Mouse (Mus musculus): ENCODE results near the gene Madd. TPM values are rescaled to one million over a fixed set of nuclear protein-coding genes. Genes with fewer than 3 reads are reported as not detected.
"Not testable (repeated sequence)": the region's sequence is repeated elsewhere in the genome, so short reads cannot be mapped to it uniquely, and the experiment has no call there.

The Madd gene
- polyA plus RNA-seq, 1 experiment from 2014 or later: 10.9 TPM

DNA sequence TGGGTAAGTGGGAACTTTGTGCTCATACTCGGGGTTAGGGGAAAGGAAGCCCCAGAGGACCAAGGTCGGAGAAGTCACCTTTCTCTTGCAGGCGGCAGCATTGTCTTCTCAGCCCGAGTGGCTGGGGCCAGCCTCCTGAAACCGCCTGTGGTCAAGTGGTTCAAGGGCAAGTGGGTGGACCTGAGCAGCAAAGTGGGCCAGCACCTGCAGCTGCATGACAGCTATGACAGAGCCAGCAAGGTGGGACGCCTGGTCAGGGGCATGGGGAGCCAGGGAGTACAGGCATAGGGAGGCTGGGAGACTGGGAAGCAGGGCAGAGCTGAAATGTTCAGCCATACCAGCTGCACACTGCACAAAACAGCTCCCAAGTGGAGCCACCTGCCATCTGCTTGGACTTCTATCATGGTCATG is 63.4 kb downstream of the Madd start:
- no peak overlapping the region for H3K4me2 ChIP-seq
- H3K9ac ChIP-seq: no peak overlapping the region
- no peak overlapping the region for H3K27ac ChIP-seq
- no peak for ATAC-seq (ENCODE audit: borderline replicate concordance, extremely low read depth, low FRiP score, low TSS enrichment)
- H3K9me3 ChIP-seq: no peaks in the 10 kb centered on the region
- H3K27me3 ChIP-seq: no peaks in the 10 kb centered on the region; the same call in 1 of the 2 replicates
- WGBS: 63% methylated on average over 6 of the region's 6 CpGs
- H3K4me1 ChIP-seq: peaks cover 9% of the 10 kb centered on the region
- H3K36me3 ChIP-seq: no peaks in the 10 kb centered on the region
- H3K4me3 ChIP-seq: no peak overlapping the region

DNA sequence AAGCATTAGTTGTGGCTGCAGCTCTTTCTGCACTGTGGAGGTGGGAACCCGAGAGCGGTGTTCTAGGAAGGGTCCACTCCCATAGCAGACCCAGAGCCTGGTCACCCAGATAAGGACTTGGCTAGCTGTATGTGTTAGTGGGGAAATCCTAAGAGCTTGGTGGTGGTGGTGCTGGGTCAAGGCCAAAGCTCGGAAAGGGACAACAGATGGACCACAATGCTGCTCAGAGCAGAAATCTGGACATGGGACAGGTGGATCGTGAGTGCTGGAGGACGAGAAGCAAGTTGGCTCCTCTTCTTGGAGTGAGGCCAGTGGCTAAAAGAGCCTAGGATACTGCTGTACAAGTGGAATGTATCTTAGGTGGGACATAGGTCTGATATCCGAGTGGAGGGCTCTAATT is 64.1 kb downstream of the Madd start:
- ATAC-seq (ENCODE audit: borderline replicate concordance, extremely low read depth, low FRiP score, low TSS enrichment): no peak
- peaks cover 9% of the 10 kb centered on the region for H3K4me1 ChIP-seq
- WGBS: 75% methylated on average over 6 of the region's 6 CpGs
- H3K9me3 ChIP-seq: no peaks in the 10 kb centered on the region
- no peak overlapping the region for H3K4me2 ChIP-seq
- no peak overlapping the region for H3K9ac ChIP-seq
- no peak overlapping the region for H3K27ac ChIP-seq
- no peaks in the 10 kb centered on the region for H3K36me3 ChIP-seq
- no peaks in the 10 kb centered on the region; the same call in 1 of the 2 replicates for H3K27me3 ChIP-seq
- no peak overlapping the region for H3K4me3 ChIP-seq

DNA sequence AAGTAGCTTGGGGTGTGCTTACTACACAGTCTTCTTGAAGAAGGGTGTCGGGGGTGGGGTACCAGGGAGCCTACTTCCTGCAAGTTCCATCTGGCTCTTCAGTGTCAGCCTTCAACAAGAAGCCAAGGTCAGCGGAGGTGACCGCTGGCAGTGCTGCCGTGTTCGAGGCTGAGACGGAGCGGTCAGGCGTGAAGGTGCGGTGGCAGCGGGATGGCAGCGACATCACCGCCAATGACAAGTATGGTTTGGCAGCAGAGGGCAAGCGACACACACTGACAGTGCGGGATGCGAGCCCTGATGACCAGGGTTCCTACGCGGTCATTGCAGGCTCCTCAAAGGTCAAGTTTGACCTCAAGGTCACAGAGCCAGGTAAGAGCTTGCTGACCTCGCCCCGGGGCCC is 64.6 kb downstream of the Madd start:
- Histone ChIP-seq H3K9ac (no peak overlapping the region), H3K4me3 (no peak overlapping the region), H3K27me3 (no peaks in the 10 kb centered on the region; the same call in 1 of the 2 replicates), H3K36me3 (no peaks in the 10 kb centered on the region), H3K4me1 (peaks cover 9% of the 10 kb centered on the region), H3K4me2 (no peak overlapping the region), H3K27ac (no peak overlapping the region), H3K9me3 (no peaks in the 10 kb centered on the region)
- ATAC-seq (ENCODE audit: borderline replicate concordance, extremely low read depth, low FRiP score, low TSS enrichment): no peak
- 82% methylated on average over 19 of the region's 19 CpGs for WGBS

DNA sequence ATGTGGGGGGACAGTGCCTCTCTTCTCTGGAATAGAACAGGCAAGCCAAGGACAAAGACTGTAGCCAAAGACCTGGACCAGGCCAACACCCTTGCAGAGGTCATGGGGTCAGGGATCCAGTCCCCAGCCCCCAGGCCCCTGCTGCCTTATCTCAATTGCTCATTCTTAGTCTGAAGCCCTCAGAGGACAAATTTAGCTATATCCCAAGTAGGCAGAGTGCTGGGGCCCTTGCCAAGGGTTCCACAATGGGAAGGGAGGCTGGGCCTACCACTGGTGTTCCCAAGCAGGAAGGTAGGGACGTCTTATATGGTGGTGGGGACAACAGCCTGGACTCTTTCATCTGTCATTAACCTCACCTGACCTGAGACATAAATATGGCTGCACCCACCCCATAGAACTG is 65.0 kb downstream of the Madd start:
- Histone ChIP-seq H3K4me3 (no peak overlapping the region), H3K27me3 (no peaks in the 10 kb centered on the region; the same call in 1 of the 2 replicates), H3K27ac (no peak overlapping the region), H3K4me1 (peaks cover 9% of the 10 kb centered on the region), H3K36me3 (no peaks in the 10 kb centered on the region), H3K4me2 (no peak overlapping the region), H3K9ac (no peak overlapping the region), H3K9me3 (no peaks in the 10 kb centered on the region)
- WGBS: 52% methylated on average over 1 of the region's 1 CpGs
- ATAC-seq (ENCODE audit: borderline replicate concordance, extremely low read depth, low FRiP score, low TSS enrichment): no peak

DNA sequence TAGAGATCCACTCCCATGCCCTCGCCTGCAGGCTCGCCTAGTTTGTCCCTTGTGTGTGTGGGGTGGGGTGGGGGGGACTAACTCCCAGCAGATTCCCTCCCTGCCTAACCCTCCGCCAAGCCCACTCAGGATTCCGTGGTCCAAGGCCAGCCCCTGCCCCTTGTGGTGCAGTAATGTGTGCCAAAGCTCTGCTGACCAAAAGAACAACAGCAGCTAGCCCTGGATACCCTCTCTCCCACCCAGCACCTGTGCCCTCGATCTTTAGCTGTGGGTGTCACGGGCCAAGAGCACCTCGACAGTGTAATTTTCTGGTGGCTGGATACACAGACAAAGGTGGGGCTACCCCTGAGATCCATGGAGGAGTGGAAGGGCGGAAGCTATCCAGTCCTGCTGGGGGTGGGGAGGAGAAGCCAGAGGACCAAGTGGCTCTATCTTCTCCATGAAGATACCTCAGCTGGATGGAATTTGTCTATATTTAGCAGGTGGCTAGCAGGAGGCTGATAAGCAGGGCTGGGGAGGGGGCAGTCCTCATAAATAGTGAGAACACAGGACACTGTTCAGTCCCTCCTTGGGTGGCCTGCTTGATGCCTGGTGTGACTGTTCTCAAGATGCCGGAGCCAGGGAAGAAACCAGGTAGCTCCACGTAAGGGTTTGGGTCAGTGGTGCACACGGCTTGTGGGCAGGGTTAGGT is 65.9 kb downstream of the Madd start, which contains the start of gene Mybpc3:
Mybpc3 (plus strand) TSS at position 560 of the 691 bp plus-strand sequence.
- Histone ChIP-seq H3K9ac (no peak within 1 kb of the TSS), H3K36me3 (no peaks in the 10 kb centered on the region), H3K9me3 (no peaks in the 10 kb centered on the region), H3K27ac (no peak within 1 kb of the TSS), H3K4me1 (peaks cover 10% of the 10 kb centered on the region), H3K4me3 (no peak within 1 kb of the TSS), H3K27me3 (no peaks in the 10 kb centered on the region; the same call in 1 of the 2 replicates), H3K4me2 (no peak within 1 kb of the TSS)
- WGBS: 67% methylated on average over 11 of the region's 11 CpGs
- no peak for ATAC-seq (ENCODE audit: borderline replicate concordance, extremely low read depth, low FRiP score, low TSS enrichment)

DNA sequence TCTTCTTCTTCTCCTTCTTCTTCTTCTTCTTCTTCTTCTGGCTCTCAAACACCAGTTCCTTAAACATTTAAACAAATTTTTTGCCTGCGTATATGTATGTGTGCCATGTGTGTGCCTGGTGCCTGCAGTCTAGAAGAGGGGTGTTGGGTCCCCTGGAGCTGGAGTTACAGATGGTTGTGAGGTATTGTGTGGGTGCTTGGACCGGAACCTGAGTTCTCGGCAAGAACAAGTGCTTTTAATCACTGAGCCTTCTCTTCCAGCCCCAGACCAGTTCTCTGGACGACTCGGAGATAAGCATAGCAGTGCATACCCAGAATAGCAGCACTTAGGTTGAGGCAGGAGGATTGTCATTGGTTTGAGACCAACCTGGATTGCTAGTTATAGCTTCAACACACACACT is 66.8 kb downstream of the Madd start:
- no peak overlapping the region for H3K4me3 ChIP-seq
- no peak overlapping the region for H3K9ac ChIP-seq
- H3K27ac ChIP-seq: no peak overlapping the region
- H3K9me3 ChIP-seq: no peaks in the 10 kb centered on the region
- H3K27me3 ChIP-seq: no peaks in the 10 kb centered on the region; the same call in 1 of the 2 replicates
- WGBS: 67% methylated on average over 5 of the region's 5 CpGs
- H3K4me1 ChIP-seq: peaks cover 13% of the 10 kb centered on the region
- H3K4me2 ChIP-seq: no peak overlapping the region
- no peak for ATAC-seq (ENCODE audit: borderline replicate concordance, extremely low read depth, low FRiP score, low TSS enrichment)
- no peaks in the 10 kb centered on the region for H3K36me3 ChIP-seq

DNA sequence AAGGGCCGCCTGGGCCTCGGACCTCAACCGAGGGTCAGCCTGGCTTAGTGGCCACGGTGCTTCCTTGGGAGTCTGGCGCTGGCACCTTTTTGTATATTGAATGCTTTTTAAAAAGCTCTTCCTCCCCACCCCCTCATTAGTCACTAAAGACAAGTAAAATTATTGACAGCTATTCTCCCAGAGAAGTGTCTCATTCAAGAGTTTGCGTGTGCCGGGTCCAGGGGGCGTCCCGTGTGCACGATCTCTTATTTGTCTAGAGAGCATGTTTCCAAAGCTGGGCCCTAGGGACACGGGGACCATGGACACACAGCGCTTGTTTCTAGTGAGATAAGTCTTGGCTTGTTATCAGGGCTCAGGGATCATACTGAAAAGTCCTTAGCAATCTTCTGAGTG is 68.1 kb downstream of the Madd start:
- H3K27me3 ChIP-seq: no peaks in the 10 kb centered on the region; the same call in 1 of the 2 replicates
- H3K4me3 ChIP-seq: peak overlapping the region; percentile 48
- H3K9me3 ChIP-seq: no peaks in the 10 kb centered on the region
- no peaks in the 10 kb centered on the region for H3K36me3 ChIP-seq
- ATAC-seq (ENCODE audit: borderline replicate concordance, extremely low read depth, low FRiP score, low TSS enrichment): no peak
- WGBS: 16% methylated on average over 12 of the region's 12 CpGs
- H3K9ac ChIP-seq: peak overlapping the region; percentile 57
- H3K27ac ChIP-seq: no peak overlapping the region
- H3K4me2 ChIP-seq: peak overlapping the region; percentile 95
- H3K4me1 ChIP-seq: peaks cover 13% of the 10 kb centered on the region

DNA sequence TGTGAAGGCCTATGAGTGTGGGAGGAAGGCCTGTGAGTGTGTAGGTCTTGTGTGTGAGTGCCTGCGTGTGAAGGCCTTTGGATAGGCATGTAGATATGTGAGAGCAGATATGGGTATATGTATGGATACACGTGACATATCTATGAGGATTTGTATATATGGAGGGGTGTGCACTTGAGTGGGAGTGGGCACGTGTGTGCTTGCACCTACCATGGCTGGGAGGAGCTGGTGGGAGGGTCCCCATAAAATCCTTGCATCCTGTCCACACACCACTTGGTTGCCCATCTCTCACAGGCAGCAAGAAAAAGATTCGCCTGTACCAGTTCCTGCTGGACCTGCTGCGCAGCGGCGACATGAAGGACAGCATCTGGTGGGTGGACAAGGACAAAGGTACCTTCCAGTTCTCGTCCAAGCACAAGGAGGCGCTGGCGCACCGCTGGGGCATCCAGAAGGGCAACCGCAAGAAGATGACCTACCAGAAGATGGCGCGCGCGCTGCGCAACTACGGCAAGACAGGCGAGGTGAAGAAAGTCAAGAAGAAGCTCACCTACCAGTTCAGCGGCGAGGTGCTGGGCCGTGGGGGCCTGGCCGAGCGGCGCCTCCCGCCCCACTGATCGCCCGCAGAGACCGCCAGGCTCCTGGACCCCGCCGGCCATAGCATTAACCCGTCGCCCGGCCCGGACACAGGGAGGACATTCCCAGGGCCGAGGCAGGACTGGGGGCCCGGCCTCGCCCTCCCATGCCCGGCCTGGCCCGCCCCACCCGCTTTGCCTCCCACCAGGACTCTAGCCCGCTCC is 68.7 kb downstream of the Madd start:
- 5% methylated on average over 42 of the region's 42 CpGs for WGBS
- Histone ChIP-seq H3K4me1 (peaks cover 13% of the 10 kb centered on the region), H3K27me3 (no peaks in the 10 kb centered on the region; the same call in 1 of the 2 replicates), H3K4me2 (peak overlapping the region; percentile 95), H3K27ac (no peak overlapping the region), H3K36me3 (no peaks in the 10 kb centered on the region), H3K9ac (peak overlapping the region; percentile 57), H3K9me3 (no peaks in the 10 kb centered on the region), H3K4me3 (peak overlapping the region; percentile 48)
- ATAC-seq (ENCODE audit: borderline replicate concordance, extremely low read depth, low FRiP score, low TSS enrichment): peak; percentile 62

DNA sequence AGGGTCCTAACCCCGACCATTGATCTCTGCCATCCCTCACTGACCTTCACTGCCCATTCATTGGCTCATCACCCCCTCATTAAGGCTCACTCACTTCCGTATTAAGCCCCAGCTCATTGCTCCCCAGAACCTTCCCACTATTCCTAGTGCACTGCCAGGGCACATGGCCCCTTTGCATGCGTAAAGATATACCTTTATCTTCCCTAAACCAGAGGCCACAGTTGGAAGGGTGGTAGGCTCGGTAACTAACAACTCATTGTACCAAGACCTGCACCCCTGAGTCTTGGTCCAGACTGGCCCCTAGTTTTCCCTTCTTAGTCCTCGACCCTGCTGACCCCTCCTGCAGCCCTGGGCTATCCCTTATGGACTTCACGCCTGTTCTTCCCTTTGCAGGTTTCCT is 69.8 kb downstream of the Madd start:
- H3K4me1 ChIP-seq: peaks cover 13% of the 10 kb centered on the region
- no peak overlapping the region for H3K4me2 ChIP-seq
- H3K9me3 ChIP-seq: no peaks in the 10 kb centered on the region
- no peak overlapping the region for H3K9ac ChIP-seq
- H3K27me3 ChIP-seq: no peaks in the 10 kb centered on the region
- 72% methylated on average over 6 of the region's 6 CpGs for WGBS
- no peak for ATAC-seq (ENCODE audit: borderline replicate concordance, extremely low read depth, low FRiP score, low TSS enrichment)
- no peak overlapping the region for H3K27ac ChIP-seq
- H3K4me3 ChIP-seq: no peak overlapping the region
- H3K36me3 ChIP-seq: no peaks in the 10 kb centered on the region

DNA sequence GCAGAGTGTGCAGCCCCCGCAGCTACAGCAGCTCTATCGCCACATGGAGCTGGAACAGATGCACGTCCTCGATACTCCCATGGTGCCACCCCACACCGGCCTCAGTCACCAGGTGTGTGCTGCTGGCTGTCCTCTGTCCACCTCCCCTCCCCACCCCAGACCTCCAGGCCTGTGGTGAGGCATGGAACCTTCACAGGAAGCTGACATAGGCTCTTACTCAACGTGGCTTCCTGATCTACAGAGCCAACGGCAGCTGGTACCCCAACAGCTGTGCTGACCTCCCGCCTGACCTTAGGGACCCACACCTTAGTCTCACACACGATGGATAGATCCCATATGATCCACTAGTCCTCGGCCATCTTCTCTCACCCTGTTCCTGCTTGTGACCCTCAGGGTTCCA is 70.3 kb downstream of the Madd start:
- WGBS: 65% methylated on average over 10 of the region's 10 CpGs
- Histone ChIP-seq H3K36me3 (no peaks in the 10 kb centered on the region), H3K9ac (no peak overlapping the region), H3K27ac (no peak overlapping the region), H3K27me3 (no peaks in the 10 kb centered on the region), H3K4me3 (no peak overlapping the region), H3K9me3 (no peaks in the 10 kb centered on the region), H3K4me2 (no peak overlapping the region), H3K4me1 (peaks cover 13% of the 10 kb centered on the region)
- no peak for ATAC-seq (ENCODE audit: borderline replicate concordance, extremely low read depth, low FRiP score, low TSS enrichment)

DNA sequence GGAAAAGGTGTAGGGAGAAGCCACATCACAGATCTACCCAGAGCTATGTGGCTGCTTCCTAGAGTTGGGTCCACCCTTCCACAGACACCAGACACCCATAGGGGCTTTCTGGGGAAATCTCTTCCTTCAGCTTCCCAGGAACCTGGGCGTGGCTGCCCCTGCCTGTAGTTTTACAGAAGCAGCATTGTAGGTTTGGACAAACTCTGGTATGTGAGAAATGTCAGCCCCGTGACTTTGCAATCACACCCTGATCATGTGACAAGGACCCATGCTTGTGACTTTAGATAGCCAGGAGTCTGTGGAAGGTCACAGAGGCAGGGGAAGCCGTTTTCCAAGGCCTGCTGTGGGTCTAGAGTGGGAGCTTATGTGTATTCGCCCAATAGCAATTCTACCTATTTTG is 71.1 kb downstream of the Madd start:
- Histone ChIP-seq H3K36me3 (no peaks in the 10 kb centered on the region), H3K4me3 (no peak overlapping the region), H3K9me3 (no peaks in the 10 kb centered on the region), H3K9ac (no peak overlapping the region), H3K4me1 (peaks cover 13% of the 10 kb centered on the region), H3K27ac (no peak overlapping the region), H3K4me2 (no peak overlapping the region), H3K27me3 (no peaks in the 10 kb centered on the region)
- no peak for ATAC-seq (ENCODE audit: borderline replicate concordance, extremely low read depth, low FRiP score, low TSS enrichment)
- WGBS: 37% methylated on average over 4 of the region's 4 CpGs

DNA sequence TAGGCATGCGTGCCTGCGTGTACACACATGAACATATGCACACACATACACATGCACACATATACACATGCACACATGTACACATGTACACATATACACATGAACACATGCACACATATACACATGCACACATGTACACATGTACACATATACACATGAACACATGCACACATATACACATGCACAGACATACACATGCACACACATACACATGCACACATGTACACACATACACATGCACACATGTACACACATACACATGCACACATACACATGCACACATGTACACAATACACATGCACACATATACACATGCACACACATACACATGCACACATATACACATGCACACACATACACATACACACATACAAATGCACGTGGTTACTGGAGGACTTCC is 71.8 kb downstream of the Madd start:
- H3K4me1 ChIP-seq: peaks cover 13% of the 10 kb centered on the region
- H3K9ac ChIP-seq; H3K27me3 ChIP-seq; H3K36me3 ChIP-seq; H3K27ac ChIP-seq; H3K4me2 ChIP-seq; H3K9me3 ChIP-seq; H3K4me3 ChIP-seq; ATAC-seq (ENCODE audit: borderline replicate concordance, extremely low read depth, low FRiP score, low TSS enrichment): not testable (repeated sequence)
- 83% methylated on average over 3 of the region's 3 CpGs for WGBS

All from lung, embryonic 15.5 days (tissue).